Mouse (Mus musculus) MEL (cell line): Measurements from ENCODE around the gene Sp100. TPM values are rescaled to one million over a fixed set of nuclear protein-coding genes. Genes with fewer than 3 reads are reported as not detected.
A peak's percentile ranks its signal among the peaks of the same experiment; 100 is the strongest.

Experiments
- DNase-seq: peaks from one replicate; pipeline ENCODE4 v3.0.0; 2011; ENCODE audit warnings: low read depth, low spot score
- H3K27ac ChIP-seq: 2 replicates; pipeline ENCODE4 v1.5.1; 2012; ENCODE audit warnings: low read depth, mild to moderate bottlenecking, control low read depth, low read length, moderate library complexity; ENCODE audit not compliant: control insufficient read depth
- H3K27me3 ChIP-seq, 2 experiments: fragments of 150-350 bp in 1 of 2; sonication (generic) in 1 of 2; 2 replicates each; pipeline ENCODE4 v1.6.1; 2012; ENCODE audit warnings: low read length in 2 of 2, mild to moderate bottlenecking in 2 of 2, improper control_type of control experiment in 1 of 2, moderate library complexity in 1 of 2; ENCODE audit not compliant: insufficient read depth in 2 of 2, control insufficient read depth in 1 of 2
- H3K36me3 ChIP-seq, 2 experiments: 2 replicates each; pipeline ENCODE4 v1.6.1; 2012 to 2014; ENCODE audit warnings: low read length in 2 of 2, improper control_type of control experiment in 1 of 2, inconsistent platforms in 1 of 2, mild to moderate bottlenecking in 1 of 2; ENCODE audit not compliant: insufficient read depth in 2 of 2, control insufficient read depth in 1 of 2
- H3K4me1 ChIP-seq, 2 experiments: fragments of 150-350 bp in 1 of 2; sonication (generic) in 1 of 2; 2 replicates each; pipeline ENCODE4 v1.6.1; 2012; ENCODE audit warnings: low read length in 2 of 2, improper control_type of control experiment in 1 of 2, mild to moderate bottlenecking in 1 of 2; ENCODE audit not compliant: insufficient read depth in 2 of 2, control insufficient read depth in 1 of 2
- H3K4me3 ChIP-seq, 2 experiments: fragments of 150-350 bp in 1 of 2; sonication (generic) in 1 of 2; 2 replicates each; pipeline ENCODE4 v1.5.1; 2012; ENCODE audit warnings: low read depth in 2 of 2, low read length in 2 of 2, mild to moderate bottlenecking in 2 of 2, moderate library complexity in 2 of 2, control low read depth in 1 of 2, improper control_type of control experiment in 1 of 2; ENCODE audit not compliant: control insufficient read depth in 1 of 2, insufficient read depth in 1 of 2
- H3K79me2 ChIP-seq: 2 replicates; pipeline ENCODE4 v1.6.1; 2012; ENCODE audit warnings: mild to moderate bottlenecking, low read length, moderate library complexity; ENCODE audit not compliant: control insufficient read depth, poor library complexity, insufficient read depth
- H3K9ac ChIP-seq: 2 replicates; pipeline ENCODE4 v1.6.1; 2012; ENCODE audit warnings: low read depth, mild to moderate bottlenecking, control low read depth, low read length, moderate library complexity; ENCODE audit not compliant: control insufficient read depth, poor library complexity, severe bottlenecking
- H3K9me3 ChIP-seq: fragments of 150-350 bp; sonication (generic); replicated peaks from 2 replicates; pipeline ENCODE4 v1.6.1; 2012; ENCODE audit warnings: mild to moderate bottlenecking, low read length, improper control_type of control experiment, moderate library complexity; ENCODE audit not compliant: insufficient read depth
- BHLHE40 ChIP-seq: IDR thresholded peaks from 2 replicates; pipeline ENCODE4 v1.6.1; 2012; ENCODE audit warnings: low read depth, mild to moderate bottlenecking, inconsistent platforms, low read length, improper control_type of control experiment, borderline replicate concordance
- CHD1 ChIP-seq: IDR thresholded peaks from 2 replicates; pipeline ENCODE4 v1.6.1; 2012; ENCODE audit warnings: low read depth, mild to moderate bottlenecking, inconsistent platforms, low read length, improper control_type of control experiment
- CHD2 ChIP-seq: IDR thresholded peaks from 2 replicates; pipeline ENCODE4 v1.6.1; 2011; ENCODE audit warnings: low read length, improper control_type of control experiment
- CTCF ChIP-seq, 3 experiments: IDR thresholded peaks in 2 of 3; conservative IDR thresholded peaks in 1 of 3; 2 replicates each; pipeline ENCODE4 v1.5.1; 2011 to 2012; ENCODE audit warnings: low read length in 3 of 3, low read depth in 2 of 3, mild to moderate bottlenecking in 2 of 3, improper control_type of control experiment in 1 of 3, inconsistent platforms in 1 of 3, mixed read lengths in 1 of 3, moderate library complexity in 1 of 3; ENCODE audit not compliant: control insufficient read depth in 1 of 3, insufficient read depth in 1 of 3, poor library complexity in 1 of 3, severe bottlenecking in 1 of 3
- E2F4 ChIP-seq: IDR thresholded peaks from 2 replicates; pipeline ENCODE4 v1.6.1; 2011; ENCODE audit warnings: low read depth, low read length, improper control_type of control experiment, borderline replicate concordance
- EP300 ChIP-seq, 2 experiments: IDR thresholded peaks; 2 replicates each; pipeline ENCODE4 v1.6.1; 2011; ENCODE audit warnings: improper control_type of control experiment in 2 of 2, low read length in 2 of 2, low read depth in 1 of 2, mild to moderate bottlenecking in 1 of 2
- ETS1 ChIP-seq: IDR thresholded peaks from 2 replicates; pipeline ENCODE4 v1.6.1; 2012; ENCODE audit warnings: low read depth, mild to moderate bottlenecking, inconsistent platforms, low read length, improper control_type of control experiment, moderate library complexity
- GABPA ChIP-seq: IDR thresholded peaks from 2 replicates; pipeline ENCODE4 v1.6.1; 2012; ENCODE audit warnings: low read depth, mild to moderate bottlenecking, inconsistent platforms, low read length, improper control_type of control experiment, moderate library complexity
- HCFC1 ChIP-seq: IDR thresholded peaks from 2 replicates; pipeline ENCODE4 v1.6.1; 2012; ENCODE audit warnings: low read depth, mild to moderate bottlenecking, inconsistent platforms, low read length, improper control_type of control experiment, moderate library complexity
- JUND ChIP-seq: IDR thresholded peaks from 2 replicates; pipeline ENCODE4 v1.6.1; 2011; ENCODE audit warnings: low read depth, mild to moderate bottlenecking, improper control_type of control experiment, low read length
- KAT2A ChIP-seq: conservative IDR thresholded peaks from 2 replicates; pipeline ENCODE4 v1.6.1; 2012; ENCODE audit warnings: low read depth, low read length, improper control_type of control experiment, inconsistent platforms
- MAFK ChIP-seq: IDR thresholded peaks from 2 replicates; pipeline ENCODE4 v1.6.1; 2011; ENCODE audit warnings: low read depth, mild to moderate bottlenecking, low read length, improper control_type of control experiment, borderline replicate concordance
- MAX ChIP-seq: IDR thresholded peaks from 2 replicates; pipeline ENCODE4 v1.6.1; 2011; ENCODE audit warnings: low read length, improper control_type of control experiment
- MEF2A ChIP-seq: IDR thresholded peaks from 2 replicates; pipeline ENCODE4 v1.6.1; 2014; ENCODE audit warnings: low read depth, mild to moderate bottlenecking, inconsistent platforms, low read length, improper control_type of control experiment; ENCODE audit not compliant: poor library complexity, insufficient replicate concordance, severe bottlenecking; ENCODE audit errors: extremely low read depth
- MXI1 ChIP-seq: IDR thresholded peaks from 2 replicates; pipeline ENCODE4 v1.6.1; 2011; ENCODE audit warnings: mild to moderate bottlenecking, low read depth, low read length, improper control_type of control experiment
- MYB ChIP-seq: IDR thresholded peaks from 2 replicates; pipeline ENCODE4 v1.6.1; 2011; ENCODE audit warnings: mild to moderate bottlenecking, low read depth, low read length, improper control_type of control experiment
- MYC ChIP-seq: IDR thresholded peaks from 2 replicates; pipeline ENCODE4 v1.6.1; 2011; ENCODE audit warnings: low read depth, mild to moderate bottlenecking, low read length, improper control_type of control experiment, moderate library complexity
- NELFE ChIP-seq: IDR thresholded peaks from 2 replicates; pipeline ENCODE4 v1.6.1; 2011; ENCODE audit warnings: low read depth, low read length, improper control_type of control experiment
- NRF1 ChIP-seq: IDR thresholded peaks from 2 replicates; pipeline ENCODE4 v1.6.1; 2014; ENCODE audit warnings: low read depth, mild to moderate bottlenecking, inconsistent platforms, low read length, improper control_type of control experiment, moderate library complexity; ENCODE audit not compliant: poor library complexity, insufficient read depth, severe bottlenecking
- POLR2A ChIP-seq, 2 experiments: IDR thresholded peaks; 2 replicates each; pipeline ENCODE4 v1.6.1; 2011 to 2012; ENCODE audit warnings: low read length in 2 of 2, mild to moderate bottlenecking in 2 of 2, control low read depth in 1 of 2, improper control_type of control experiment in 1 of 2, low read depth in 1 of 2, moderate library complexity in 1 of 2; ENCODE audit not compliant: control insufficient read depth in 1 of 2, insufficient read depth in 1 of 2, poor library complexity in 1 of 2
- POLR2AphosphoS2 ChIP-seq: IDR thresholded peaks from 2 replicates; pipeline ENCODE4 v1.6.1; 2011; ENCODE audit warnings: low read length, improper control_type of control experiment
- POLR2AphosphoS5 ChIP-seq: IDR thresholded peaks from 2 replicates; pipeline ENCODE4 v1.6.1; 2012; ENCODE audit warnings: low read depth, borderline replicate concordance, mild to moderate bottlenecking, inconsistent platforms, low read length, moderate library complexity, mixed read lengths
- RAD21 ChIP-seq: IDR thresholded peaks from 2 replicates; pipeline ENCODE4 v1.6.1; 2011; ENCODE audit warnings: mild to moderate bottlenecking, low read depth, low read length, improper control_type of control experiment
- RCOR1 ChIP-seq: IDR thresholded peaks from 2 replicates; pipeline ENCODE4 v1.6.1; 2012; ENCODE audit warnings: low read depth, mild to moderate bottlenecking, inconsistent platforms, low read length, improper control_type of control experiment
- SMC3 ChIP-seq: IDR thresholded peaks from 2 replicates; pipeline ENCODE4 v1.6.1; 2011; ENCODE audit warnings: low read depth, low read length, improper control_type of control experiment
- TAL1 ChIP-seq: IDR thresholded peaks from 2 replicates; pipeline ENCODE4 v1.6.1; 2012; ENCODE audit warnings: mild to moderate bottlenecking, inconsistent platforms, low read length, moderate library complexity, mixed read lengths
- UBTF ChIP-seq: IDR thresholded peaks from 2 replicates; pipeline ENCODE4 v1.6.1; 2012; ENCODE audit warnings: low read depth, mild to moderate bottlenecking, inconsistent platforms, low read length, improper control_type of control experiment, moderate library complexity, borderline replicate concordance; ENCODE audit not compliant: insufficient read depth
- USF1 ChIP-seq: IDR thresholded peaks from 2 replicates; pipeline ENCODE4 v1.6.1; 2014; ENCODE audit warnings: low read depth, mild to moderate bottlenecking, inconsistent platforms, low read length, improper control_type of control experiment, moderate library complexity
- USF2 ChIP-seq, 2 experiments: IDR thresholded peaks; 2 replicates each; pipeline ENCODE4 v1.6.1; 2011 to 2012; ENCODE audit warnings: improper control_type of control experiment in 2 of 2, low read length in 2 of 2, borderline replicate concordance in 1 of 2, inconsistent platforms in 1 of 2, low read depth in 1 of 2, mild to moderate bottlenecking in 1 of 2; ENCODE audit not compliant: insufficient read depth in 1 of 2
- ZC3H11A ChIP-seq: IDR thresholded peaks from 2 replicates; pipeline ENCODE4 v1.6.1; 2012; ENCODE audit warnings: low read depth, mild to moderate bottlenecking, inconsistent platforms, low read length, improper control_type of control experiment
- ZKSCAN1 ChIP-seq: IDR thresholded peaks from 2 replicates; pipeline ENCODE4 v1.6.1; 2012; ENCODE audit warnings: low read depth, mild to moderate bottlenecking, inconsistent platforms, low read length, improper control_type of control experiment, moderate library complexity
- ZMIZ1 ChIP-seq: IDR thresholded peaks from 2 replicates; pipeline ENCODE4 v1.6.1; 2012; ENCODE audit warnings: low read depth, mild to moderate bottlenecking, inconsistent platforms, low read length, improper control_type of control experiment, moderate library complexity
- ZNF384 ChIP-seq: IDR thresholded peaks from 2 replicates; pipeline ENCODE4 v1.6.1; 2012; ENCODE audit warnings: low read depth, mild to moderate bottlenecking, inconsistent platforms, low read length, improper control_type of control experiment
- polyA plus RNA-seq, 2 experiments: library from polyadenylated mRNA; stranded (reverse) in 1 of 2; unstranded in 1 of 2; fragments of >175 nt in 1 of 2; fragments of >200 nt in 1 of 2; gene quantifications; 2 replicates each; pipeline versions ENCODE4 v1.2.1 to v1.2.4; 2012; ENCODE audit warnings: low replicate concordance in 2 of 2, low read depth in 1 of 2; ENCODE audit not compliant: insufficient read length in 2 of 2, insufficient read depth in 1 of 2, missing spikeins in 1 of 2
- total RNA-seq: library from RNA; depleted of rRNA; stranded (reverse); fragments of 300-350 nt; gene quantifications from 2 replicates; pipeline ENCODE4 v1.2.3, GENCODE M21; 2012

Sp100 gene
- total and polyA plus RNA-seq, 3 experiments = 3.7 to 6.5 TPM; not detected in 1

- no peak for TF ChIP-seq MYB
- TF ChIP-seq TAL1 = no peak
- TF ChIP-seq POLR2AphosphoS5 = no peak
- TF ChIP-seq, all 39 proteins: peak for 0
These were observed 84.7 kb downstream of the Sp100 start (continued) for GRCm38 (mm10) chr1:85734511-85734910.

- H3K27me3 ChIP-seq = no peaks in the 10 kb centered on the region
- H3K27ac ChIP-seq = peak overlapping the region; percentile 90
- peak; percentile 97 for DNase-seq
- H3K79me2 ChIP-seq = peaks cover 13% of the 10 kb centered on the region
- peak overlapping the region; percentile 80 for H3K9ac ChIP-seq
- H3K4me3 ChIP-seq = peak overlapping the region; percentile 68 to 80
- H3K36me3 ChIP-seq = peaks cover 0 to 7% of the 10 kb centered on the region in 2 experiments; a peak in 2 of 4 replicates
- peaks cover 5 to 10% of the 10 kb centered on the region in 2 experiments; a peak in 3 of 4 replicates for H3K4me1 ChIP-seq
- H3K9me3 ChIP-seq = no peaks in the 10 kb centered on the region
- no peak for TF ChIP-seq BHLHE40
- no peak for TF ChIP-seq NRF1
- TF ChIP-seq TAL1 = no peak
- TF ChIP-seq MAFK = no peak
- no peak for TF ChIP-seq CHD1
- no peak for TF ChIP-seq E2F4
- TF ChIP-seq POLR2A (IDR thresholded peaks at IDR 0.05; ENCODE audit: control insufficient read depth in 1 of 2, insufficient read depth in 1 of 2, low read depth in 1 of 2, low read length in 2 of 2, poor library complexity in 1 of 2) = peak; percentile 80 to 83
- no peak for TF ChIP-seq JUND
- TF ChIP-seq RCOR1 = no peak
- TF ChIP-seq CTCF (IDR thresholded peaks at IDR 0.05 in 2 of 3, conservative IDR thresholded peaks at IDR 0.05 in 1 of 3; ENCODE audit: control insufficient read depth in 1 of 3, insufficient read depth in 1 of 3, low read depth in 2 of 3, low read length in 3 of 3, poor library complexity in 1 of 3, severe bottlenecking in 1 of 3) = no peak
- peak; percentile 63 for TF ChIP-seq MYB
- TF ChIP-seq MYC = peak; percentile 45; the same call in 1 of the 2 replicates
- TF ChIP-seq USF2 (IDR thresholded peaks at IDR 0.05; ENCODE audit: borderline replicate concordance in 1 of 2, insufficient read depth in 1 of 2, low read depth in 1 of 2, low read length in 2 of 2) = no peak
- TF ChIP-seq POLR2AphosphoS5 = no peak
- TF ChIP-seq KAT2A = no peak
- TF ChIP-seq SMC3 = peak; percentile 38
- TF ChIP-seq MAX = no peak
- TF ChIP-seq ZMIZ1 = peak; percentile 35; the same call in 1 of the 2 replicates
- TF ChIP-seq ZKSCAN1 = no peak
- peak; percentile 60 for TF ChIP-seq NELFE
- no peak; the same call in 1 of the 2 replicates for TF ChIP-seq MXI1
- TF ChIP-seq ZC3H11A = no peak
- TF ChIP-seq HCFC1 = peak; percentile 81
- TF ChIP-seq GABPA = no peak
- peak; percentile 11 to 49; a peak in 1 of 4 replicates for TF ChIP-seq EP300 (IDR thresholded peaks at IDR 0.05; ENCODE audit: low read depth in 1 of 2, low read length in 2 of 2)
- TF ChIP-seq USF1 = no peak
- no peak for TF ChIP-seq ZNF384
- no peak for TF ChIP-seq CHD2
- TF ChIP-seq POLR2AphosphoS2 = peak; percentile 82
- TF ChIP-seq MEF2A = no peak
- no peak for TF ChIP-seq RAD21
- no peak for TF ChIP-seq ETS1
- no peak for TF ChIP-seq UBTF
These were observed 85.8 kb downstream of the Sp100 start for GRCm38 (mm10) chr1:85735463-85736123.
